Mouse (Mus musculus): Measurements from ENCODE around the gene Ror2. TPM values are rescaled to one million over a fixed set of nuclear protein-coding genes. Genes with fewer than 3 reads are reported as not detected.

Gene Ror2
- polyA plus RNA-seq, 1 experiment = 0.65 TPM

GRCm38 (mm10) chr13:53081846-53082245, 204.1 kb downstream of the Ror2 start:
- Histone ChIP-seq H3K4me1 (replicated peaks; ENCODE audit: control insufficient read depth, insufficient read depth, low read length) (no peaks in the 10 kb centered on the region), H3K27me3 (ENCODE audit: control insufficient read depth, insufficient read depth, low read length) (no peaks in the 10 kb centered on the region), H3K36me3 (ENCODE audit: control insufficient read depth, insufficient read depth, low read length) (no peaks in the 10 kb centered on the region), H3K4me3 (ENCODE audit: control insufficient read depth, insufficient read depth, low read length) (no peak overlapping the region), H3K27ac (ENCODE audit: control insufficient read depth, insufficient read depth, low read length) (no peak overlapping the region)
- WGBS = 93% methylated on average over 6 of the region's 6 CpGs
- DNase-seq = no peak
- no peak for TF ChIP-seq CTCF (IDR thresholded peaks at IDR 0.05; ENCODE audit: borderline replicate concordance, control insufficient read depth, extremely low read depth, insufficient read depth, low read length, poor library complexity)
- TF ChIP-seq POLR2A (IDR thresholded peaks at IDR 0.05; ENCODE audit: control insufficient read depth, extremely low read depth, insufficient read depth, low read length, poor library complexity) = no peak

DNA sequence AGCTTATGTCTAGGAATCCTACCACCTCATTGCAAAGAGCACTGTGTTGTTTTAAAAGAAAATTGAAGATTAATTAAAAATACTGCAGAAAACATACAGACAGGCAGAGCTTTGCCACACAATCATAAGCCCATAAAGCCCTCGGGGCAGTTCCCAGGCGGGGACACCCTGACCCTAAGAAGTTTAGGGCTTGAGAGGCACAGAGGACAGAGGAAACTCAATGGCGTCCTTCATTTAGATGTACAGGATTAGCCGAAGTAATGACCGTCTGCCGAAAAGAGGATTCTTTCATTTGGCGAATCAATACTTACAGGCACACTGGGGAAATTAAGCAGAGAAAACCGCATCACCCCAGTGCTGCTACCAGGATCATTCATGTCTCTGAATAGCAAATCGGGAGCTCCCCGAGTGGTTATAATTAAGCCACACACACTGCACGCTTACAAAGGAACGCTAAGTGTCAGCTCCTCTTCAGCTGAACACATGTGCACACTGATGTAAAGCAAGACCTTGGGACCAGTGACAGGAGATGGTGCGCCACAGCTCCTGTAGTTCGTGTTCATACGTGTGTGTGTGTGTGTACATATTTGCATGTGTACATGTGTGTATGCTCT, 208.1 kb downstream of the Ror2 start:
- no peaks in the 10 kb centered on the region for H3K36me3 ChIP-seq (ENCODE audit: control insufficient read depth, insufficient read depth, low read length)
- DNase-seq = no peak
- no peak overlapping the region for H3K27ac ChIP-seq (ENCODE audit: control insufficient read depth, insufficient read depth, low read length)
- no peaks in the 10 kb centered on the region for H3K27me3 ChIP-seq (ENCODE audit: control insufficient read depth, insufficient read depth, low read length)
- TF ChIP-seq POLR2A (IDR thresholded peaks at IDR 0.05; ENCODE audit: control insufficient read depth, extremely low read depth, insufficient read depth, low read length, poor library complexity) = no peak
- TF ChIP-seq CTCF (IDR thresholded peaks at IDR 0.05; ENCODE audit: borderline replicate concordance, control insufficient read depth, extremely low read depth, insufficient read depth, low read length, poor library complexity) = no peak
- H3K4me3 ChIP-seq (ENCODE audit: control insufficient read depth, insufficient read depth, low read length) = no peak overlapping the region
- H3K4me1 ChIP-seq (replicated peaks; ENCODE audit: control insufficient read depth, insufficient read depth, low read length) = no peaks in the 10 kb centered on the region
- WGBS = 93% methylated on average over 15 of the region's 15 CpGs

GRCm38 (mm10) chr13:53075006-53075405, 210.9 kb downstream of the Ror2 start:
- no peaks in the 10 kb centered on the region for H3K36me3 ChIP-seq (ENCODE audit: control insufficient read depth, insufficient read depth, low read length)
- H3K4me1 ChIP-seq (replicated peaks; ENCODE audit: control insufficient read depth, insufficient read depth, low read length) = 0 out of 2 replicates have a peak, but pooled peaks cover 1% of the 10 kb centered on the region
- DNase-seq = no peak
- H3K27ac ChIP-seq (ENCODE audit: control insufficient read depth, insufficient read depth, low read length) = no peak overlapping the region
- 87% methylated on average over 5 of the region's 5 CpGs for WGBS
- H3K4me3 ChIP-seq (ENCODE audit: control insufficient read depth, insufficient read depth, low read length) = no peak overlapping the region
- no peaks in the 10 kb centered on the region for H3K27me3 ChIP-seq (ENCODE audit: control insufficient read depth, insufficient read depth, low read length)
- TF ChIP-seq POLR2A (IDR thresholded peaks at IDR 0.05; ENCODE audit: control insufficient read depth, extremely low read depth, insufficient read depth, low read length, poor library complexity) (no peak), CTCF (IDR thresholded peaks at IDR 0.05; ENCODE audit: borderline replicate concordance, control insufficient read depth, extremely low read depth, insufficient read depth, low read length, poor library complexity) (no peak)

DNA sequence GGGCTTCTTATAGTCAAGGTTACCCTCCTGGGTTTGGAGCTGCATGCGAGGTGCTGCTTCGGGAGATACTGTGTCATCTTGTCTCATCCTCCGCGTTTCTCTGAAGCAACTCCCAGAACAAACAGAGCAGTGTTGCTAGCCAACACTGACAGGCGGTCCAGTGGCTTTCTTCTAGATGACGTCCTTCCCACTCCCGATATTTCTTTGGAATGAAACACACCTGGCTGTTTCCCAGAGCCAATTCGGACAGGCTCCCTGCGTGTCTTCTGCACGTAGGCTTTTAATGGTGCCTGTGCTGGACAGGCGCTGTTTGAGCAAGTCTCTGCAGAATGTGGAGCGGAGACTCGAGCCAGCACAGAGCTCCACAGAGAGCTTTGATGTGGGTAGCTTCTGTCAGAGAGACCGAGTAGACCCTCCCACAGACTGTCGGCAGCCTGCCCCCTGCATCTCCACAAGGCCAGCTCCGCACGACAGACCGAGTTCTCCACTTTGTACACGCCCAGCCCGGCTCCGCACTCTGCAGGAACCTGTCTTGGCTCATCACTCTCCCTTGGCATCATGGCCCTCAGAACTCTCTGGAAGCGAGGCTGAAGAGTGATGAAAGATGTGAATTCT, 216.7 kb downstream of the Ror2 start:
- Histone ChIP-seq H3K27ac (ENCODE audit: control insufficient read depth, insufficient read depth, low read length) (no peak overlapping the region), H3K36me3 (ENCODE audit: control insufficient read depth, insufficient read depth, low read length) (no peaks in the 10 kb centered on the region), H3K27me3 (ENCODE audit: control insufficient read depth, insufficient read depth, low read length) (no peaks in the 10 kb centered on the region), H3K4me1 (replicated peaks; ENCODE audit: control insufficient read depth, insufficient read depth, low read length) (peaks cover 26% of the 10 kb centered on the region), H3K4me3 (ENCODE audit: control insufficient read depth, insufficient read depth, low read length) (no peak overlapping the region)
- no peak for TF ChIP-seq CTCF (IDR thresholded peaks at IDR 0.05; ENCODE audit: borderline replicate concordance, control insufficient read depth, extremely low read depth, insufficient read depth, low read length, poor library complexity)
- no peak for TF ChIP-seq POLR2A (IDR thresholded peaks at IDR 0.05; ENCODE audit: control insufficient read depth, extremely low read depth, insufficient read depth, low read length, poor library complexity)
- peak; percentile 10 for DNase-seq
- 50% methylated on average over 22 of the region's 22 CpGs for WGBS

DNA sequence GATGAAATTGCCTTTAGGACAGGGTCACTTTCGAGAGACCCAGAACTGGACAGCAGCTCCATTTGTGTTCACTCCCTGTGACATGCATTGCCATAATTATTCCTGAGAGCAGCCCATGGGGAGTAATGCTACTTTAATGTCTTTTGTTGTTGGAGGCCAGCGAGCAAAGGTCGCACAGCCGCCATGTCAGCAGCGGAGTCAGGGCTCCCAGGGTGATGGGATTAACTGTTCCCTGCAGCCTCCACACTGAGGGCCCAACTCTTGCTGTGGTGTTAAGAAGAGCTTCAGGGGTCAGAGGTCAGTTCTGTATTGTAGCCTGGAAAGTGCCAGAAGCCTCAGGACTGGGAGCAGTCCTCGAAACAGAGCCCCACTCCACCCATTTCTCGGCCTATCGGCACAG, 217.5 kb downstream of the Ror2 start:
- TF ChIP-seq POLR2A (IDR thresholded peaks at IDR 0.05; ENCODE audit: control insufficient read depth, extremely low read depth, insufficient read depth, low read length, poor library complexity) (no peak), CTCF (IDR thresholded peaks at IDR 0.05; ENCODE audit: borderline replicate concordance, control insufficient read depth, extremely low read depth, insufficient read depth, low read length, poor library complexity) (no peak)
- WGBS = 96% methylated on average over 8 of the region's 8 CpGs
- no peak overlapping the region for H3K27ac ChIP-seq (ENCODE audit: control insufficient read depth, insufficient read depth, low read length)

GRCm38 (mm10) chr13:53067949-53068348, 218.0 kb downstream of the Ror2 start:
- Histone ChIP-seq H3K27me3 (ENCODE audit: control insufficient read depth, insufficient read depth, low read length) (no peaks in the 10 kb centered on the region), H3K4me1 (replicated peaks; ENCODE audit: control insufficient read depth, insufficient read depth, low read length) (peaks cover 26% of the 10 kb centered on the region), H3K27ac (ENCODE audit: control insufficient read depth, insufficient read depth, low read length) (no peak overlapping the region), H3K36me3 (ENCODE audit: control insufficient read depth, insufficient read depth, low read length) (no peaks in the 10 kb centered on the region), H3K4me3 (ENCODE audit: control insufficient read depth, insufficient read depth, low read length) (no peak overlapping the region)
- 94% methylated on average over 11 of the region's 11 CpGs for WGBS
- TF ChIP-seq CTCF (IDR thresholded peaks at IDR 0.05; ENCODE audit: borderline replicate concordance, control insufficient read depth, extremely low read depth, insufficient read depth, low read length, poor library complexity) (no peak), POLR2A (IDR thresholded peaks at IDR 0.05; ENCODE audit: control insufficient read depth, extremely low read depth, insufficient read depth, low read length, poor library complexity) (no peak)
- DNase-seq = no peak

More for the DNA sequence above, 217.5 kb downstream of the Ror2 start:
- no peaks in the 10 kb centered on the region for H3K27me3 ChIP-seq (ENCODE audit: control insufficient read depth, insufficient read depth, low read length)
- no peaks in the 10 kb centered on the region for H3K36me3 ChIP-seq (ENCODE audit: control insufficient read depth, insufficient read depth, low read length)
- no peak for DNase-seq
- no peak overlapping the region for H3K4me3 ChIP-seq (ENCODE audit: control insufficient read depth, insufficient read depth, low read length)
- peaks cover 26% of the 10 kb centered on the region for H3K4me1 ChIP-seq (replicated peaks; ENCODE audit: control insufficient read depth, insufficient read depth, low read length)

Data from thymus, adult 2 months (tissue).